Mouse (Mus musculus): ENCODE measurements around the gene Lce3c.

Gene Lce3c

GRCm38 (mm10) chr3:92944186-92944585, at the start of gene Lce3c:
Gene Lce3c (plus strand): TSS chr3:92944486.
- DNase-seq (ENCODE audit: low spot score in 2 of 2), result no peak

- DNase-seq (ENCODE audit: low spot score in 2 of 2), result no peak
Measured at GRCm38 (mm10) chr3:92894489-92894888, 49.8 kb upstream of the Lce3c start.

GRCm38 (mm10) chr3:92902992-92903391, 41.3 kb upstream of the Lce3c start:
- DNase-seq (ENCODE audit: low spot score in 2 of 2), result no peak

- no peak for DNase-seq (ENCODE audit: low spot score in 2 of 2)
Measured at GRCm38 (mm10) chr3:92903640-92904039, 40.6 kb upstream of the Lce3c start.

GRCm38 (mm10) chr3:92905182-92905581, 39.1 kb upstream of the Lce3c start:
- no peak for DNase-seq (ENCODE audit: low spot score in 2 of 2)

- no peak for DNase-seq (ENCODE audit: low spot score in 2 of 2)
Measured at GRCm38 (mm10) chr3:92907571-92907970, 36.7 kb upstream of the Lce3c start.

GRCm38 (mm10) chr3:92920364-92920763, 23.9 kb upstream of the Lce3c start:
- DNase-seq (ENCODE audit: low spot score in 2 of 2), result peak in 1 of 2 experiments; percentile 3

- no peak for DNase-seq (ENCODE audit: low spot score in 2 of 2)
Measured at GRCm38 (mm10) chr3:92926130-92926529, 18.2 kb upstream of the Lce3c start, which contains the start of gene Lce3a. Gene Lce3a (minus strand): TSS chr3:92926230.

GRCm38 (mm10) chr3:92932679-92933078, 11.6 kb upstream of the Lce3c start, which contains the start of gene Lce3b:
Gene Lce3b (plus strand): TSS chr3:92932979.
- no peak for DNase-seq (ENCODE audit: low spot score in 2 of 2)

GRCm38 (mm10) chr3:92957090-92957489, 12.8 kb downstream of the Lce3c start, which contains the start of gene Lce3d:
Gene Lce3d (plus strand): TSS chr3:92957390.
- no peak for DNase-seq (ENCODE audit: low spot score in 2 of 2)

GRCm38 (mm10) chr3:92966761-92967160, 22.5 kb downstream of the Lce3c start, which contains the start of gene Lce3e:
Gene Lce3e (plus strand): TSS chr3:92967061.
- no peak for DNase-seq (ENCODE audit: low spot score in 2 of 2)

GRCm38 (mm10) chr3:92978484-92978883, 34.2 kb downstream of the Lce3c start:
- no peak for DNase-seq (ENCODE audit: low spot score in 2 of 2)

GRCm38 (mm10) chr3:92991926-92992325, 47.6 kb downstream of the Lce3c start, which contains the start of gene Lce3f:
Gene Lce3f (plus strand): TSS chr3:92992226.
- no peak for DNase-seq (ENCODE audit: low spot score in 2 of 2)
